Mouse (Mus musculus) embryo, embryonic 9.5 days (tissue): ENCODE data around the gene Mctp1.
"Not testable (repeated sequence)": the region's sequence is repeated elsewhere in the genome, so short reads cannot be mapped to it uniquely, and the experiment has no call there.

Experiments
- DNase-seq: peaks from one replicate; pipeline ENCODE4 v3.0.0-alpha.2; 2017; ENCODE audit errors: extremely low spot score

Gene Mctp1

DNA sequence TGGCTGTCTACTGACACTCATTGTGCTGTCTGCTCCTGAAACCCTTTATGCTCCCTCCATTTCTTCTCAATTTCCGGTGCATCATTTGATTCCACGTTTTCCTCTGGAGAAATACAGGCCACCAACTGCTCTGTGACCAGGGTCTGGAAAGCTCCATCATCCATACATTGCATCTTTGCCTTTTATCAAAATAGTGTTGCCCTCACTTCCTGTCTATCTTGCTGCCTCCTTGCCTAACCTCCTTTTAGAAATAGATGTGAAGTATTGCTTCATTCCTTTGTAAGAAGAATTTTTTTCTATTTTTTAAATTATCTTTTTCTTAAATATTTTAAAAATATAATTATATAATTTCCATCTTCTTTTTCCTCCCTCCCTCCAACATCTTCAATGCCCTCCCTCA lies 98.7 kb downstream of the Mctp1 start:
- DNase-seq: no peak

DNA sequence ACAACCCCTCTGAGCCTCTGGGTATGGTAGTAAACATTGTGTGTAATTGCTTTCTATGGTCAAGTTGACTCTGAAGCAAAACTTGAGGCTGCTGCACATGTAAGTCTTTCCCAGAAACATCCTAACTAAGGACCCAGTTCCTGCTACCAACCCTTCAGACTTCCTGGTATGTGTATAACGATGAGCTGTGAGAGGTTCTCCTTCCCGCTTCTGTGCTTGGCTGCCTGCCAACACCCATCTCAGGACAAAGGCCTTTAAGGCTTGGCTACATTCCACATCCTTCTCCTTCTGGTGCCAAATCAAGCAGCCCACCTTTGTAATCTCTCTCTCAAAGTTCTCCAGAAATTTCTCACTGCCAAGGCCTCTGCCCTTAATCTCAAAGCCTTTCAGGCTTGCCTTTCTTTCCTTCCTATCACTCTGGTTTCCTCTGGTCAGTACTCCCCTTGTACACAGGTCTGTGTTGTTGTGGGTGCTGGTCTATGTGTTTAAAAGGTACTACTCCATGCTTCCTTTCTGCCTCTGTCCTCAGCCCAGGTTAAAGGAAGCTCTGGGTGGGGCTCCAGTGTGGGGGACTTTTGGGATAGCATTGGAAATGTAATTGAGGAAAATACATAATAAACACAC lies 99.9 kb downstream of the Mctp1 start:
- DNase-seq: no peak

DNA sequence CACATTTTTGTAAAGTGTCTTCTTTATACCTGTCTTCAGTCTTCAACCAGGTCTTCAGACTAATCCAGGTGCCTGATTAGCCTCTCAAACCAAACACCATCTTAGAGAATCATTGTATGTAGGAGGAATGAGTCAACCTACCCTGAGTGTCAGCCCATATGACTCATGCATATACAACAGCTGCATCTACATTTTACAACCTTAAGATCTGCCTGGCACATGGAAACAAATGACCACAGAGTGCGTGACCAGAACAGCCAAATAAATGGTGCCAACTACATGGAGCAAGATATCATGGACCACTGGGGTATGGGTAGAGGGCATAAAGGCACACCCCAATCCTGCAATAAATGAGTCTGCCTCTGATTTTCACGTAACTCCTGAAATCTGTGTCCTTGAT lies 131.6 kb downstream of the Mctp1 start:
- DNase-seq: no peak

DNA sequence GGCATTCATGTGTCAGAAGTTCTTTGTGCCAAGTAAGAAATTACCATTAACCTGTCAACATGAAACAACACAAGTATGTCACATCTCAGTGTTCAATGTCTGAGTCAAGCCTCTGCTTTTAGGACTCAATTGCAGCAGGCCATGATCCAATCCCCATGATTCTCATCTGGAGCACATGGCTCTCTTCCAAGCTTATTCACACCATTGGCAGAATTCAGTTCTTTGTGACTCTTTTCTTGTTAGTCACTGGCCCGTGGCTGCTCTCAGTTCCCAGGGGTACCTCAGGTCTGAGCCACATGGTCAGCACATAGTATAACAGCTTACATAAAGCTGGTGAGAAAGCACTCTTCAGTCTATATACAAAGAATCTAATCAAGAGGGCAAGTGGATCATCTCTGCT lies 138.8 kb downstream of the Mctp1 start:
- DNase-seq: no peak

DNA sequence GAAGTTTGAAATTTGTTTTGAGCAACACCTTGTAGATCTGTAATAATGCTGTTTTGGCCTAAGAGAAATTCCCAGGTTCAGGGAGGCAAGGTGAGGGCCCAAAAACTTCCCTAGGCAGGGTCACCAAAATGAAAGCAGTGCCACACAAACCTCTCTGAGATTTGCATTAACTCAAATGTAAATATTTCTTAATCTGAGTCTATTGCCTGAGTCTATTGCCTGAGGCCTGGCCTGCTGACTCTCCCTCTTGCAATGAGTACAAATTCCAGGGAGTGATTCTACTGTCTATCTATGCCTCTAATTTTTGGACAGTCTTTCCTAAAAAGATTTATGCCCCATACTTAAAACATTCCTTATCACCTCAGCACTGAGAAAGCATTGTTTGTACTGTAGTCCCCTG lies 143.0 kb downstream of the Mctp1 start:
- no peak for DNase-seq

DNA sequence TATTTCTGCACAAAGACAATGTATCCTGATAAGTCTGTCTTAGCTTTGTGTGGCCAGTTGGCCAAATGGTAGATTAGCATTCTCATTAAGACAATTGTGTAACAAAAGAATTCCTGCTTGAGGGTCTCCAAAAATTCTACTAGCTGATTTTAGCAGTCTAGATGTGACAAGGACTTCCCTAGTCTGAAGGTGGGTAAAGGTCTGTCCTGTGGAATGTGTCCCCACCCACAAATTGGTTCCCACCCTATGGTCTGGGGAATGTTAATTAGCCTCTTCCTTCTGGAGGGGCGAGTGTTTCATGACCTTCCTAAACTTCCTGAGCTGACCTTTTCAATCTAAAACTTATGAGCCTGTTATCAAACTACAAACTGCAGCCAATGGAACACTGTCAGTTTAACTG lies 143.4 kb downstream of the Mctp1 start:
- no peak for DNase-seq

DNA sequence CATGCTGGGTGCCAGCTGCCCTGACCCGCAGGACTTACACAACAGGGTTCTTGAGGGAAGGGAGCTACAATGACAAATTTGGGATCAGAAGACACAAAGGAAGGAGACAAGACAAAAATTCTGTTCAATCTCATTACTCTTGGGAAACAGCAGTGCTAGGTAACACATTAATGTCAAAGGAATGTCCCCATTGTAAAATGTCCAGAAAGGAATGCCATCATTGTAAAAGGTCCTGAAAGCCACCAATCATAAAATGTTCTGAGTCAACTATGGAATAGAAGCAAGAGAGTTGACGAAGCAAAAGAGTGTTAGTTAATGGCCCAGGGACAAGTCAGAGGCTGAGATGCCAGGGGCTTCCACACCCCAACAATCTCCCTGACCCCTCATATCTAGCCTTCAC lies 145.6 kb downstream of the Mctp1 start:
- DNase-seq: no peak

DNA sequence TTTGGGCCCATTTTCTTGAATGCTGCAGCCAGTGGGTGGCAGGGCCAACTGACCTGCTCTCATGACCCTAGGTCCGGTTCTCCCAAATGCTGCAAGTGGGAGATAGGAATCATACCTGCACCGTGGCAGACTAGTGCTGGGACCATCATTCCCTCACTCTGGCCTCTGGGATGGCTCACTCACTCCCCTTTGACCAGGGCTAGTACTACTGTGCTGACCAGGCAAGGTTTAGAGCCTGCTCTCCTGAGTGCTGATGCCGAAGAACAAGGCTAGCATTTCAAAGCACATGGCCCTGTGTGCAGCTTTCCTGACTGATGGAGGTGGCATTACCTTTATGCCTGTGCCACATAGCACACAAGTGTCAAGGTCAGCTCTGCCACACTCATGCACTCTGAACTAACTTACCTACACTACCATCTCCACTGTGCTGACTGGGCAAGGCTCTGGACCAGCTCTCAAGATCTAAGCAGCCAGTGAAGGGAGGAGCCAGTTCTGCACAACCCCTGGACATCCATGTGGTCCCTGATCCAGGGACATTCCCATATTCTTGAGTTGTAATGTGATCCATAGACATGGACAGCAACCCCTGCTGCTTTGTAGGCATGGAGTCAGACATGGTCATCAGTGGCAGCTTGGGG lies 146.7 kb downstream of the Mctp1 start:
- no peak for DNase-seq

DNA sequence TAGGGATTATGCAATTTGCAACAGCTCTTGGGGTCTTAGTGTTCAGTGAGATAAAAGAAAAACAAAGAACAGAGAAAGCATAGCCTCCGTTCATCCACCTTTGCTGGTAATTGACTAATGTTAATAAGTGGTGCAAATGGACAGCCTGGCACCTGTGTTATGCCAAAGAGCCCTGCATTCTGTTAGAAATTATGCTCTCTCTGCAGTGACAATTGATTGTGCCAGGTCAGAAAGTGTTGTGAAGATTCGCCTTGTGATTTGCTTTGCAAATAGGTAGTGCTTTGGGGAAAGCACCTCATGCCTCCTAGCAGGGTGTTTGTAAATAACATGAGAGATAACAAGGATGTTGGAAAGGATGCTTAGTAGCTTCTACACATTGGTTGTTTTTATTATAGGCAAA lies 163.5 kb downstream of the Mctp1 start:
- no peak for DNase-seq

DNA sequence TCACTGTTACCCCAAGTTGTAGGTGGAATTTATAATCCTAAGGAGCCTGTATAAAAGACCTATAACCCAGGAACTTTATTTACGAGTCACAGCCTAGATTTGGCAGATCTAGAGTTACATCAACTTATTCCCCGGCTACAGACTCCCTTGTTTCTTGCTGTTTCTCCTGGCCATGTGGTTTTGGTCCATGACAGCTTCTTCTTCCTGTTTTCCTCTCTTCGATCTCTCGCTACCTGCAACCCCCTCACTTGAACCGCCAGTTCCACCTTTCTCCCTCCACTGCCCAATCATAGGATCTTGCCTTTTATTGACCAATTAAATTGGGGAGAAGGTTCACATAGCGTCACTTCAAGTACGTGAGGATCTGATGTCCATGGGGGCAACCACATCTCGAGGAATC lies 176.6 kb downstream of the Mctp1 start:
- DNase-seq: no peak

DNA sequence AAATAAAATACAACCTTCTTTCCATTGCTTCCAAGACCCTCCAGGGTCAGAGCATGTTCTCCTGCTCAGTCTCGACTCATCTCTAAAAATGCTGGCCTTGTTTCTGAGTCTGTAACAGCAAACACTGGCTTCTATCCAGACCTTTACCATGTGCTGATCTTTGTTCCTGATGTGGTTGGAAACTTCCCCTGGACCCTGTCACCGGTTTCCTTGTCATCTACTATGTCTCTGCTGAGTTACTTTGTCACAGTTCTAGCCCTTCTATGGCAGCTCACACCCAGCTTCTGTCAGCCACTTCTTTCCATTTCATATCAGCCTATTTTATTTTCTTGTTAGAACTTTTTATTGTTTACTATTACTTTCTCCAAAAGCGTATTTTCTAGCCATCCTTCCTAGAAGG lies 177.3 kb downstream of the Mctp1 start:
- DNase-seq: no peak

DNA sequence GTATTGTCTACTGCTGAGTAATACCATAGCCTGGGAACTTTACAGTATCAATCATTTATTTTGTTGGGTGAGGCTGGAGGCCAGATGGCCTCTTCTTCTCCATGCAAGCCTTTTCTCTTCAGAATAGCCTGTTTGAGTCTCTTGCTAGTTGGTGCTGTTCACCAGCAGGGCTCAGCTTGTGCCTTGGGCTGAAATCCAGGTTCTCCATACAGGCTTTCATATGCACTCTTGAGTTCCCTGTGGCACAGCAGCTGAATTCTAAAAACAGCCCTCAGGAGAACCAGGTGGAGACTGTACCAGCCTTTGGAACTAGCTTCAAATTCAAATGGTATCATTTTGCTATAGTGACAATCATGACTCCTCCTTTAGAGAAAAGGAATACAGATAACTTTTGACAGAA lies 179.7 kb downstream of the Mctp1 start:
- no peak for DNase-seq

DNA sequence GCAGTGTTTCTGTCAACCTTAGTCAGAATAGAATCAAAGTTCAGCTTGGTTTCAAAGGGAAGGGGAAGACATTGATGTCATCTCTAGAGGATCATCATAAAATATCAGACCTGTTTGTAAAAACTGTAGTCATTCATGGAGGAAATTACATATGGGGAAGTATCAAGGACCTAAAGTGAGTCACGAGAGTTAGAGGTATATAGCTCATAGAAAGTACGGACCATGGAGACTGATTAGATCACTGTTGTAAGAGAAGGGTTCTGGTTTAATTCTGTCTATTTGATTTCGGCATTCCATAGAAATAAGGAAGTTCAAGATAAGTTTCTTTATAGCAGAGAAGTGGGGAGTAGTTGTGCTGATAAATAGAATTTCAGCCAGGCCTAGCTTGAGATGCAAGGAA lies 181.7 kb downstream of the Mctp1 start:
- DNase-seq: no peak

DNA sequence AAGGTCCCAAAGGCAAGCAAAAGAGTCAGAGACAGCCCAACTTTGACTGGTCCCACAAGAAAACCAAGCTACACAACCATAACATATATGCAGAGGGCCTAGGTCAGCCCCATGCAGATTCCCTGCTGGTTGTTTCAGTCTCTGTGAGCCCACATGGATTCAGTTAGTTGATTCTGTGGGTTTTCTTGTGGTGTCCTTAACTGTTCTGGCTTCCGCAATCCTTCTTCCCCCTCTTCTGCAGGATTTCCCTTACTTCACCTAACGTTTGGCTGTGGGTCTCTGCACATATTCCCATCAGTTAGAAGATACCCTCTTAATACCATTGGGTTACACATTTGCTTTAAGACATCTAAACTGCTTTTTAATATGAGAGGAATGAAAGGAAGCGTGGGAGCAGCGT lies 183.1 kb downstream of the Mctp1 start:
- no peak for DNase-seq

DNA sequence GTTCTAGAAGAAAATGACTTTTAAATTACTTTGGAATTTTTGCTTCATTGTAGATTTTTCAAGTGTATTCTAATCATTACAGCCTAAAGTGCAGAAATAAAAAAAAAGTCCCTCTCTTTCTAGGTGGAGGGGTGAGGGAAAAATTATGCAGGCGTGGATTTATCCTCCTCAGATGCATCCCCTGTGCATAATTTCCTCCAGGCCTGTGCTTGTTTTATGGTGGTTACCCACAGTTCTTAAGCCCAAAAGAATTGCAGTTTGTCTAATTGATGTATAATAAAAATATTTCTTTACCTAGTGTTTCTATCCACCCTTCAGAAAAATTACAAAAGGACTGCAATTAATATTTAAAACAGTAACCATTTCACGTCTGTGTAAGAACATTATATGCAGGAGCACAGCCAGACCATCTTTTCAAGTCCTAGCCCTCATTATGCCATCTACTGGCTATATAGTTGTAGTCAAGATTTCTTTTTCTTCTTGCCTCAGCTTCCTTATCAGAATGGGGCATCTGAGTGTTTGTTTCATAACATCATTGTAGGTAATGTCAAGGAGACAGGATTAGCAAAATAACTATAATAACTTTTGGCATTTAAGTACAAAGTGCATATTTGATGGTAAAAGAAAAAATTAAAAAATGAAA lies 184.4 kb downstream of the Mctp1 start:
- no peak for DNase-seq

DNA sequence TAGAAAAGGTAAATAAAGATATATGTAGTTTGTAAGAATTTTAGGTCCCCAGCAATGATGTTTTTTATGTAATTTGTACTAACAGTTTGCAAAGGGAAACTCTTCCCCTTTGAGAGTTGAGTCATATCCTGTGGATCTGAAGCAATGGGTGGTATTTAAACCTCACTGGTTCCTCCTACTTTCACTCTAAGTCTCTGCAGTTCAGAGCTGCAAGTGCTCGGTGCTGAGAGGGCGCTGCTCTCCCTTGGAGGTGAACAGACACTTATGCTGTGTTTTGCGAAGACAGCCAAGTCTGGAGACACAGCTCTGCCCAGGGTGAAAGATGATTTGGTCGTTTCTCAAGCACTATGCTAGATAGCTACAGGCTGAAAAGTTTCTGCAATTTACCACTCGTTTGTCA lies 195.1 kb downstream of the Mctp1 start:
- no peak for DNase-seq

DNA sequence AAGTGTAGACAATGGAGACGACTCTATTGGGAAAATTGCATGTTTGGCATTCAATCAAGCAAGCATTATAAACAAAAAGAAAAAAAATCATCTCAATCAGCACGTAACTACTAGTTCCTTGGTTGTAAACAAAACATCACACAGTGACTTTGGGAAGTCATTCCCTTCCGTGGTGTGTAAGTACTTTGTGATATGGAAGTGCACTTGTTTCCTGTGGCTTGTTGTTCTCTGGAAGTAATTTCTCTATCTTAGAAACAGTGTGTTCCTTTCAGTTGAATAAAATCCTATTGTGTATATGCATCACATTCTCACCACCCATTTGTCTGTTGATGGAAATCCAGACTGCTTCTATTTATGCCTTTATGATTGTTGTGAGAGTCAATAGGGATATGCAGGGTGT lies 201.1 kb downstream of the Mctp1 start:
- DNase-seq: no peak

DNA sequence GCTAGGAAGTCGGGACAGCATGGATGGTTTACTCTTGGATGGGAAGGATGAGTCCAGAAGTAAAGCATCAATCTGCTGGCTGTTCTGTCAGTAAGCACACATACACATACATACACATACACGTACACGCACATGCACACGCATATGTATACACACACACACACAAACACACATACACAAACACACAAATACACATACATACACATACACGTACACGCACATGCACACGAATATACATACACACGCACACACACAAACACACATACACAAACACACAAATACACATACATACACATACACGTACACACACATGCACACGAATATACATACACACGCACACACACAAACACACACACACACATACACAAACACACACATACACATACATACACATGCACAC lies 206.4 kb downstream of the Mctp1 start:
- not testable (repeated sequence) for DNase-seq

DNA sequence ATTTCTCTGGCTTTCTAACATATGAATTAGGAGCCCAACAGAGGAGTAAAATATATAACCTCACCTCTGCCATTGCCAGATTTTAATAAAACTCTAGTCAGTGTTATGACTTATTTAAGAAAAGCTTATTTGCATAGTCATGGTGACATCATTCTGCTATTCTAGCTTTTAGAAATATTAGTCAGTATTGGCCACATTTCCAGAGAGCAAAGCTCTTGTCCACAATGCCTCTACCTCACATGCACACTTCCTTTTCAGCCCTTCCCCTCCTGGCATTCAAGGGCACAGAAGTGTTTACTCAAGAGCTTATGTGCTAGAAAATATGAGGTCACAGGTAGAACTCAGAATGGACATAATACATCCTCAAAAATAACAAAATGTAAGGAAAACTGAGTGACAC lies 206.9 kb downstream of the Mctp1 start:
- DNase-seq: no peak

DNA sequence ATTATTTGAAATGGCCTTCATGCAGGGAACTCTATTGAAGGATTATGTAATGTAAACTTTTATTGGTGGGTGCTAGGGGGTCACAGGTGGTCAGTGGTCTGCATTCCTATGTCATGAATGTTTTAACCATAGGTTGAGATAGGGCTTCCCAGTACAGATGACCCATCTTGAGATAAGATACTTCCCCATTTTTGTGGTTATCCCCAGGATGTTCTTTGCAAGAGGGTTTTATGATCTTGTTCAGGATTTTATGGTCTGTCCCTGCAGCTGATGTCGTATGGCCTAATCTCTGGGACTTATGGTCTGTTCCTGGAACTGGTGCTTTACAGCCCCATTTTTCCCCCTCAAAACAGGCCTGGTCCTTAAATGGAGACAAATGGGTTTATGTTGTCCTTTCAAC lies 207.4 kb downstream of the Mctp1 start:
- DNase-seq: no peak

DNA sequence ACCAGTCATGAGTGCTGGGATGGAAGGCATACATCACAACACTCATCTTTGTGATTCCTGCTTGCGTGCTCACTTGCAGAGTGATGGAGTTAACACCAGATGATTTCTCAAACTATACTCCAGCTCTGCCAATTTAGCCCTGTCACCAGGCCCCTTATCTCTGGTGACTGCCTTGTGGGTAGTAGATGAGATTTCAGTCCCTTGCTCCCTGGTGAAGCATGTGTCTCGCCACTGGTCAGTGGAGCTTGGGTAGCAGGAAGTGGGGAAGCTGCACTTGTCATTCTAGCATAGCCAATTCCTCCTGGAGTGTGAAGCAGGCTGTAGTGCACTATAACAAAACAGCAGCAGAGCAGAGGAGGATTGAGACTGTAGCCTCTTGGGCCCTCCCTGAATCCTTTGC lies 208.6 kb downstream of the Mctp1 start:
- DNase-seq: no peak

DNA sequence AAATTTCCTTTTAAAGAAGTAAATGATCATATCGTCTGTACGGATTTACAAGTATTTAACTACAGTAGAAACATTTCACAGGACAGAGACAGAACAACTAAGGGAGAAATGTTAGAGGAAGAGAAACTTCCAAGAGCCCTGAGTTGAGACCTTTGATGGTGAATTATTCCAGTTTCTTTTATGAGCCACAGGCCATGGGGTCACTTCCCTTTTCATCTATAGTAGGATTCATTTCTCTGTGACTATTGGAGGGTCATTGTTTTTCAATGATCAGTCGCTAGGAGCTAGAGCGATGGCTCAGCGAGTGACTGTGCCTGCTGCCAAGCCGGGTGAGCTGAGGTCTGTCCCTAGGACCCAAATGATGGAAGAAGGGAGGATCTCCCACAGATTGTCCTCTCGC lies 212.7 kb downstream of the Mctp1 start:
- no peak for DNase-seq

DNA sequence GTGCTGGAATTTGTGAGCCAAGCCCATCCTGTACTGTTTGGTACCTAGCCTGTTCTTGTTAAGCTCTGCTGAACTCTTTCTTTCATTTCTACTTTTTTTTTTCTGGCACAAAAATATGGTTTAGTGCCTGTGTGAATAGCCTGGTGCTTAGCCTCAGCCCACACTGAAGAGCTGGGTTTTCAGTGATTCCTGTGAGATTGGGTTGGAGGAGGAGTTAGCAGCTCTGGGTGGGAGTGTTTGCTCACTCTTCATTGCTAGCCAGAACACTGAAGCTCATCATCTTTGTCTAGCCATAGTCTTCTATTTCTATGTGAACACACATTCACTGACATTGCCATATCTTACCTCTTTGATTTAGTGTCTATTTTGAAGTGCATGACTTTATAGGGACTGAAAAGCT lies 225.1 kb downstream of the Mctp1 start:
- no peak for DNase-seq

DNA sequence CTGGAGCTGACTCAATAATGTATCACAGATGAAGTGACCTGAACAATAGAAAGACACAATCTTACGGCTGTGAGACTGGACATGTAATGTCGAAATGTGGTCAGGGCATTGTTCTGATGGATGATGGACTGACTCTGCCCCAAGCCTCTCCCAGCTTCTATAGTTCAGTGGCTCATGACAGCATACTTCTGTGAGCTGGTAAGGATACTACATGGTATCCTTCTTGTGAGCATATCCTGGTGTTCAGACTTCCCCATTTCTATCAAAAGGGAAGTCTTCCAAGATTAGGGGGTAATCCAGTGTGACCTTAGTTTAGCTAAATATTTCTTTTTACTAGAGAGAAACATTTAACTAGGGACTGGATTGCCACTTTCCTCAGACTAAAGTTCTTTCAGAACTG lies 227.2 kb downstream of the Mctp1 start:
- no peak for DNase-seq
